Mouse (Mus musculus): Measurements from ENCODE around the gene Wnt10a.

- no peak for TF ChIP-seq CTCF (IDR thresholded peaks at IDR 0.05; ENCODE audit: control insufficient read depth, insufficient read depth, insufficient replicate concordance, low read depth, low read length)
- TF ChIP-seq POLR2A (IDR thresholded peaks at IDR 0.05; ENCODE audit: control insufficient read depth, low read depth, low read length) = no peak
Observed at GRCm38 (mm10) chr1:74771845-74771930, 19.6 kb upstream of the Wnt10a start, which contains the start of gene Wnt6.

Data from testis, adult 2 months (tissue).